Mouse (Mus musculus) layer of hippocampus, adult 18-20 months (tissue): ENCODE measurements around the gene Slc10a2. TPM values are rescaled to one million over a fixed set of nuclear protein-coding genes. Genes with fewer than 3 reads are reported as not detected.
"Not testable (repeated sequence)": the region's sequence is repeated elsewhere in the genome, so short reads cannot be mapped to it uniquely, and the experiment has no call there.

ENCODE experiments used
- DNase-seq, 2 experiments: peaks; one replicate each; pipeline ENCODE4 v3.0.0; 2022; ENCODE audit warnings: low spot score in 2 of 2
- long read RNA-seq: library from polyadenylated mRNA; stranded (forward); transcript quantifications from one replicate; pipeline ENCODE4 v2.0.0, GENCODE M21; 2021
- total RNA-seq, 2 experiments: library from RNA; stranded (reverse); gene quantifications; 2 replicates each; pipeline ENCODE4 v1.2.3; 2021

The Slc10a2 gene
- total RNA-seq = not detected
- long read RNA-seq = 0 reads

- no peak for DNase-seq
Observed at GRCm38 (mm10) chr8:5105186-5105585, at the start of gene Slc10a2. Slc10a2 (minus strand) TSS chr8:5105351.

GRCm38 (mm10) chr8:5129322-5129829 lies 24.2 kb upstream of the Slc10a2 start:
- no peak for DNase-seq

- DNase-seq = no peak
Observed at GRCm38 (mm10) chr8:5106855-5107254, 1.7 kb upstream of the Slc10a2 start.

GRCm38 (mm10) chr8:5095392-5095791 lies 9.8 kb downstream of the Slc10a2 start:
- DNase-seq = no peak

- DNase-seq = not testable (repeated sequence)
Observed at GRCm38 (mm10) chr8:5093991-5094390, 11.2 kb downstream of the Slc10a2 start.

GRCm38 (mm10) chr8:5073654-5074293 lies 31.4 kb downstream of the Slc10a2 start:
- no peak for DNase-seq

GRCm38 (mm10) chr8:5058888-5059287 lies 46.3 kb downstream of the Slc10a2 start:
- no peak for DNase-seq

GRCm38 (mm10) chr8:5044361-5044900 lies 60.7 kb downstream of the Slc10a2 start:
- DNase-seq = not testable (repeated sequence)

- no peak for DNase-seq
Observed at GRCm38 (mm10) chr8:5038811-5039561, 66.2 kb downstream of the Slc10a2 start.
